Mouse (Mus musculus): Measurements from ENCODE around the gene Ess2.
"Not testable (repeated sequence)": the region's sequence is repeated elsewhere in the genome, so short reads cannot be mapped to it uniquely, and the experiment has no call there.

The Ess2 gene

DNA sequence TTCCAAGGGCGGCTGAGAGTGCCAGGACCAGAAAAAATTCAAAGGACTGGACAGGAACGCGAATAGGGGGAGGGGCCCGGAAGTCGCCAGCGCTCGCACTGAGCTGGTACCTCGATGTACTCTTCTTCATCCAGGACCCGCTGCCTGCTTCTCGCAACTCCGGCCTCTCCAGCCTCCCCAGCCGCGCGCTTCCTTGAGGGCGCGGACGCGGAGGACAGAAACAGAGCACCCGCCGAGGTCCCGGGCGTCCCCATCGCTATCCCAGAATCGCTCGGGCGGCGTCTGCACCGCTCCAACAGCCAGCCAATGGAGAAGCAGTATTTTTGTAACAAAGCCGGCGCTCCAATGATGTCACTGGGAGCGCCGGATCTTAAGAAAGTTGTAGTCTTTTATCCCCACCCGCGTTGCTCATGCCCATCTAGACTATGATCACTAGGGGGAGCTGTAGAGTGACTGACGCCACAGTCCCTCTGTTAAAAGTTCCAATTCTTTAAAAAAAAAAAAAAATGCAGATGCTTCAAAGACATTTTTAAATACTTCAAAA is at the start of gene Ess2:
Ess2 (minus strand) TSS at position 297 of the 544 bp plus-strand sequence.
- peak; percentile 88 for DNase-seq (ENCODE audit: extremely low spot score)

DNA sequence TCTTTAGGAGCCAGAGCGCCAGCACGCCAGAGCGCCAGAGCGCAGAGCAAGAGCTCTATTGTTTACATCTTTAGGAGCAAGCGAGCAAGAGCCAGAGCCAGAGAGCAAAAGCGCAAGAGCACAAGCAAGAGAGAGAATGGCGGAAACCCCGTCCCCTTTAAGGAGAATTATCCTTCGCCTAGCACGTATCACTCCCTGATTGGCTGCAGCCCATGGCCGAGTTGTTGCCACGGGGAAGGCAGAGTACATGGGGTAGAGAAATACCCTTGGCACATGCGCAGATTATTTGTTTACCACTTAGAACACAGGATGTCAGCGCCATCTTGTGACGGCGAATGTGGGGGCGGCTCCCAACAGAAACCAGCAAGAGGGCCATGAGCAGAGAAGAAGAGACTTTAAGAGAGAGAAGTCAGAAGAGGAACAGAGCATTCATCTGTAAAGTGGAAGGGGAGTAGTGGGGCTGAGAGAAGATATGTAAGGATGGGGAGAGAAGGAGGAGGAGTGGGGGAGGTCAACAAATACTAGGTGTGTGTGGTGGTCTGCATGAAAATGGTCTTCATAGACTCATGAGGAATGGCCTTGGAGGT is 45.0 kb upstream of the Ess2 start:
- DNase-seq (ENCODE audit: extremely low spot score): not testable (repeated sequence)

DNA sequence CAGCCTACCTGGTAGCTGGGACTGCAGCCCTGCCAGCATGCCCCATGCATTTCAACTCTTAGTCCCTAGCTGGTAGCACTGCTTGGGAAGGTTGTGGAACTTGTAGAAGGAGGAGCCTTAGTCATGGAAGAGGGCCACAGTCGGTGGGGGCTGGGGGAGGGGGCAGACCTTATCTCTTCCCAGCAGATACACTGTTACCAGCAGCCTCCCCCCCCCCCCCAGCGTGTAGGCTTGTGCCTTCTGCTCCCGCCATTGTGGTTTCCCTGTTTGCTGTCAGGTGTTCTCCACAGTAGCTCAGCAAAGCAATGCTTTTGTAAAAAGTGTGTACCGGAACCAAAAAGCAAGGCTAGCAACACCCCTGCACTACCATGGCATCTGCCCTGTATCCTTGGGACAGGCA is 40.5 kb upstream of the Ess2 start:
- no peak for DNase-seq (ENCODE audit: extremely low spot score)

DNA sequence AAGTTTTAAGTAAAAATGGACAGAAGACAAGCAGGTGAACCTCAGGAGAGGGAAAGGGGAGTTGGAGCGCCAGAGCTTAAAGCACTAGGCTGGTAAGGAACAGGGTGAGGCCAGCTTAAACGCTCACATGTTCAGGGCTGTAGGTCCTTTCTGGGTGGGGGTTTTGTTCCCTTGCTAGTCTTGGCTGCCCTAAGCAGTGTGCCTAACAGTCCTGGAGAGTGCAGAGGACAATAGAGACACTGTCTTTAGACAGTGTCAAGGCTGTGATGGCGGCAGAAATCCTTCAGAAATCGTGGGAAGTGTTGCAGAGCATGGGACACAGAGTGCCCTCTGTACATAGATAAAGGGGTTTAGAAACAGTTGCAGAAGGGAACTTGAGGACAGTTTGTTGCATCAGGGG is 38.9 kb upstream of the Ess2 start:
- no peak for DNase-seq (ENCODE audit: extremely low spot score)

DNA sequence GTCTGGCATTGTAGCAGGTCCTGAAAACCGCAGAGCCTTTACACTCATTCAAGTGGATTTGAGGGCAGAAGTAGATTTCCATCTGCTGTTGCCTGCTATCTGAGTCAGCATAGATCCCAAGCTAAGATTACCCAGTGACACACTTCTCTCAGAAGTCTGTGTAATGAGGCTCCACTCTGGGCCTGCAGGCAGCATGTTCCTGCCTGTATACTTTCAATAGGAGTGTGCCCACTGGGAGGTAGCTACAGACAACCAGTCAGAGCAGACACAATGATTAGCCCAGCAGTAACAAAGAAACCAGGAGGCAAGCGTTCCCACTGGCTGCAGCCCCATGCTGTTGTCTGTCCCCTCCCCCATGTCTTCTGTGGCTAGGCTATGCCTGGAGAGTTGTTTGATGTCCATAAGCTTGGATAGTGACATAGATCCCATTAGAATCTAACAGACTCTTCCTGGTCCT is 38.3 kb upstream of the Ess2 start:
- DNase-seq (ENCODE audit: extremely low spot score): peak; percentile 38

DNA sequence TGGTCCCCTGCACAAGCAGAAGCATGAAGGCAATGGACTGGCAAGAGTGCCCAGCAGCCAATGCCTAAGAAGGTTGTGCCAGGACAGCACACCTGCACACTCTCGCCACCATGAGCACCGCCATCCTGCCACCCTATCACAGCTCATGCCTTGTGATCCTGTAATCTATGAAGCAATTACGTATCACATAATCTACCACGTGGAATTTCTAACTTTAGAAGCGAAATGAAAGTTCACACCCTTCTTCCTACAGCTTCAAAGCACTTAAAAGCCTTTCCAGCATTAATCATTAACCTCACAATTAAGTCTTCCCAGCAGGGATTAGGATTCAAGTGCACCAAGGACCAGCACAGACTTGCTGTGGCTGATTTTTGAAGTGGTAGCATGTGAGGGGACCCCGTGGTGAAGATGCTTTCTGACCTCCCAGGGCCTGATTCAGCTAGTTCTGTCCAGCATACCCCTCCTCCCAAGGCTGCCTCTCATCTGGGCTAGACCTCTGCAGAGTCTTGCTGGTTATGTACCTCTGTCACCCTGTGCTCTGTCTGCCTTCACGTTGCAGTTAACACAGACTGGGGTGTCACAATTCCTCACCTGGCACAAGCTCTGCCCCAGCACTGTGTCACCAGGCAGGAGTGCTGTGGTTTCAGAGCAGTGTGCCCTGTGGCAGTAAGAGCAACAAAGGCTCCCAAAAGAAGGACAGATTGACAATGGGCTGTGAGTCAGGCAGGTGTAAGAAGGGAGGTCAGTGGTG is 34.1 kb upstream of the Ess2 start:
- no peak for DNase-seq (ENCODE audit: extremely low spot score)

DNA sequence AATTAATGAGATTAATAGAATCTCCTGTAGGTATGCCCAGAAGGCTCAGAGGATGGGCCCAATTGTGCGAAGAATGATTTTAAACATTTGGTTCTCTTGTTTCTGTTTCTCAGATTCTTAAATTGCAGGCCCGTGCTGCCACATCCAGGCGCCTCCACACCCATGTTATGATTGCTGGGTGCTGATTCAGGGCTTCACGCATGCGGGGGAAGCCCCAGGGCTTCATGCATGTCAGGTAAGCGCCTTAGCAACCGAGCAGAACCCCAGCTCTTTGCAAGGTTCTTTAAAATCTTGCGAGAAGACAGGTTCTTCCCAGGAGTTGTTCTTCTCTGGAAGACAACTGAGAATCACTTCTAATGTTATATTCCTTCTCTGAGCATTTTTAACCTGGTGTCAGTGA is 32.3 kb upstream of the Ess2 start:
- DNase-seq (ENCODE audit: extremely low spot score): no peak

DNA sequence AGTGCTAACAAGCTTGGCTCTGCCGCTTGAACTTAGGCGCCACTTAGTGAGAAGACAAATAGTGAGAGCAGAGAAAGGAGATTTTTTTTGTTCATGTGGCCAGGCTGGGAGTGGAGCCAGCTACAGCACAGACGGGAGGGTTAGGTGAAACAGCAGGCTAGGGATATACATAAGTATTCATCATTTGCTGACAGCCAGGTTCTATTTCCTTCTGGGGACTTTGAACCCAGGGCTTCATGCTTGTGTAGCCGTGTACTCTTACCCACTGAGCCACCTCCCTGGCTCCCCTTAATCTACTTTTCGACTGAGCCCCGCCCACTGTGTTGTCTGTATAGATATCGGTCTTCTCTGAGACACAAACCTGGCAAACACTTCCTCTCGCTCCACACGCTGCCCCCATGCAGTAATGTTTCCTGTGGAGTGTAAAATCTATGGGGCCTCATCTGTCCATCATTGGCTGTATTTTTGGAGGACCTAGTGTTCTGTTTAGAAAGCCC is 28.2 kb upstream of the Ess2 start:
- no peak for DNase-seq (ENCODE audit: extremely low spot score)

DNA sequence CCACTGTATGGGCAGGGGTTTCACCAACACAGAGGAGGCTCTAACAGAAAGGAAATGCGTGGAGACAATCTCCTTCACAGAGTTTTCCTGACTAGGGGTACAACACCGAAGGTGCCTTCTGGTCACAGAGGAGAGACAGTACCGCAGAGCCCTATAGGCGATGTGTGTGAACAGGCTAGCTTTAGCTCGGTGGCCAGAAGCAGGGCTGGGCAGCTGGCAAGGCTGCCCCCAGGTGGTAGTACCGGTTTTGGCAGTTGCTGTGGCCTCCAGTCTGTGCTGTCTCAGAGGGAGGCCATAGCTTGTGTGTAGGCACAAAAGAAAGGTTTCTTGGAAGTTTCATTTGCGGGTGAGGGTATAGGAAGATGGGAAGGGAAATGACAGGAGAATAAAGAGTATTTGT is 27.7 kb upstream of the Ess2 start:
- peak; percentile 61 for DNase-seq (ENCODE audit: extremely low spot score)

DNA sequence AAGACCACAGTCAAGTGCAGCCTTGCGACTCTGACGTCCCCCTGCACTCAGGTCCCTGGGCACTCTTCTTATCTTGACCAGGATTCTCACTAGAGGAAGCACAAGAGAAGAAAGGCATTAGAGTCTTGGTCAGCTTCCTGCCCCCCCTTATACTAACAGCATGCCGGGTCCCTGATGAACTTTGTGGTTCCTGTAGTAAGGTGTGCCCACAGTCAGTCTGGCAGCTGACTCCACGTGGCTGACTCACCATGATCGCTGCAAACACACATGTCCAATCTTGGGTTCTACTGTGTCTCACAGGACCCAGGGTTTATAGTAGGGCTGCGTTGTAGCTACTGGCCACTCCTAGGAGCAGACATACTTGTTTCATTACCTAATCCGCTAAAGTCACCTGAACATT is 27.0 kb upstream of the Ess2 start:
- DNase-seq (ENCODE audit: extremely low spot score): no peak

DNA sequence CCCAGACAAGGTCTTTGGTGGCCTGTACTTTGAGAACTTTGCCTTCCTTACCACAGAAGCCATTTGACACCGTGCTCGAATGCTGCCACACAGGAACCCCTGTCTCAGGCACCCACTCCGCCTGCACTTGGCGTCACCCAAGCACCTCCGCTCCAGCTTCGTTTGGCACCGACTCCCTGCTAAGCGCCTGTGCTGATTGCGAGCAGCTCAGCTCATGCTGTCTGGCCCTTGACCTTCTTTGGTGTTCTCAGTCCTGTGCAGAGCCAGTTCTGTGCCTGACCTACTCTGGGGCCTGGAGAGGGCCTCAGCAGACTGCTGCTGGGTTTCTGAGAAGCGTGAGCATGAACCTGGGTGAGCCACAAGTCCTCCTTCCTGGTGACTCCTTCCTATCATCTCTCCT is 25.6 kb upstream of the Ess2 start:
- DNase-seq (ENCODE audit: extremely low spot score): no peak

DNA sequence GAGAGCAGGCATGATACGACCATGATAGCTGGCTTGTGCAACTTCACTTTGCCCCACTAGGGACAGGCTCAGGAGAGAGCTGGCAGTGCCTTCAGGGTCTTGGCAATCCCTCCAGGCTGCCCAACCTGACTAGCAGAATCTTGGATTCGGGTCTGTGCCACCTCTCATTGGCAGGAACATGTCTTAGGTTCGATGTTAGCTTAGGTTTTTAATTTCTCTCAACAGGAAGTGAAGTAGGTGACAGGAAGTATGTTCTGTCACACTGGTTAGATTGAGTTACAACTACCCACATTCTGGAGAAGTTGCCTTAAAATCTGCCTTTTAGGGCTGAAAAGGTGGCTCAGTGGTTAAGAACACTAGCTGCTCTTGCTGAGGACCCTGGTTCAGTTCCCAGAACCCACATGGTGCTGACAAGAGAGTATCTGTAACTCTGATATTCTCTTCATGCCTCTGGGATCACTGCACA is 23.3 kb upstream of the Ess2 start:
- DNase-seq (ENCODE audit: extremely low spot score): no peak

DNA sequence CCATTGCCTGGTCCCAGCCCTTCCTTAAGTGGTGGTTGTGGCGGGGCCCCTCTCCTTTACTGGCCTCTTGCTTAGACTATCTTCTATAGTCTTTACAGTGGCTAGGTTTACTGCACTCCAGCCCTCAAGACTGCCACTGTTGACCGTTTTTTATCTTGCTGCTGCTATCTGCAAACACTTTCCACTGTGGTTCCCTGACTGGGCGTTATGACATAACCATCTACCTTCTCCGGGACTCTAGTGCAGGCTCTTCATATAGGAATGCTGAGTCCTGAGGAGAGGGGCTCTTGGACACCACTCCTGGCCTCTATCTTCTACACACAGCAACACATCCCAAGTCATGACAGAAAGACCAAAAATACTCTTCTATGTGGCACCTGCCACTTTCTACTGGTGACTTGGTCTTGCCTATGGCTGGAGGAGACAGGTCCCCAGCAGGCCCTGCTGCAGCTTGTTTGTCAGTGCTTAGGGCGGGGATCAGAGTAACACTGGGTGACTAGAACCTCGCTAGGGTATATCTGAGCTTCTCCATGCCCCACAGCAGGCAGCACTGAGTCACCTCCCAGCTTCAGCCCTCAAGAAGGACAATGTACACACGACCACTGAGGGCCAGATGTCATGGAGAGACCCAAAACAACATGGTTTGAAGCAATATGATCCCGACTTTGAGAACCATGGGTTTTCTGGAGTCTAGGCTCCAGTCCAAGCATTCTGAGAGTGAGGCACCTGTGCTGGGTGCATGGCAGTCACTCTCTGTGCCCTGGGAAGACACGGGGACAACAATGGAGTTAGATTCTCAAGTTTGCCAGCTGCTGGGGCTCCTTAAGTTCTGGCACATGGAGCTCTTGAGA is 22.7 kb upstream of the Ess2 start:
- no peak for DNase-seq (ENCODE audit: extremely low spot score)

DNA sequence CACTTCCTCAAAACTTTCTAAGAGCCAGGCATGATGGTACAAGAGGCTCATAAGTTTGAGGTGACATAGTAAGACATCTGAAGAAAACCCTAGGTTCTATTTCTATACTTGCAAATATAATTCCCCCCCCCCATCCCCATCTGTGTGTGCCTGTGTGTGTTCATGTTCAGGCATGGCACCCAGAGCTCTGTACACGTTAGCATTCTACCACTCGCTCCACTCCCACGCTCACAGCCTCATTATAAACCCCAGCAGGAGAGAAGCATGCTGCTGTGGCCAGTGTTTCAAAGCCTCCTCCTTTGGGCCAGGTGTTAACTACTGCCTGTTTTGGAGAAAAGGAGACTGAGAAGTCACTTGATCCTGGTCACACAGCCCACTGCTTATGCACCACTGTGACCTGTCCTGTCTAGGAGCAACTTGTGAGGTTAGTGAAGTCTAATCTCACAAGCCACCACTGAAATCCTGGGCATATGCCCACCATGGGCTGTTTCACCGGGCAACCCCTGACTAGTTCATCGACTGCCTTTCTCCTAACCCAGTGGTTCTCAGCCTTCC is 20.8 kb upstream of the Ess2 start:
- DNase-seq (ENCODE audit: extremely low spot score): no peak

DNA sequence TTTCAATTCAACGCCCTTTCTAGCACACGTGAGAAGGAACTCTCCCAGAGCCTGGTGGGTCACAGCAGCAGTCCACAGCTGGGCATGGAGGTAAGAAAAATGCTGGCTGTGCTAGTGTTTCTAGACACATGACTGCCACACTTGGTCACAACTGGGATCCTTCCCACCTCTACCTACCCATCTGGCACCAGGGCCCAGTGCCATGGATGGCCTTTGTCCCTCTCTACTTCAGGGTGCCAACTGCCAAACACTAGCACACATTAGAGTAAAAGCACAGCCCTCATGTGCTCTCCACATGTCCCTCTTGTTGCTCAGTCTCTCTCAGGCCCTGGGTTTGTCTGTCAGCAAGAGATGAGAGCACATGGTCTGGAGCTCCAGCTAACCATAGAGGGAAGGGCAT is 18.5 kb upstream of the Ess2 start:
- no peak for DNase-seq (ENCODE audit: extremely low spot score)

DNA sequence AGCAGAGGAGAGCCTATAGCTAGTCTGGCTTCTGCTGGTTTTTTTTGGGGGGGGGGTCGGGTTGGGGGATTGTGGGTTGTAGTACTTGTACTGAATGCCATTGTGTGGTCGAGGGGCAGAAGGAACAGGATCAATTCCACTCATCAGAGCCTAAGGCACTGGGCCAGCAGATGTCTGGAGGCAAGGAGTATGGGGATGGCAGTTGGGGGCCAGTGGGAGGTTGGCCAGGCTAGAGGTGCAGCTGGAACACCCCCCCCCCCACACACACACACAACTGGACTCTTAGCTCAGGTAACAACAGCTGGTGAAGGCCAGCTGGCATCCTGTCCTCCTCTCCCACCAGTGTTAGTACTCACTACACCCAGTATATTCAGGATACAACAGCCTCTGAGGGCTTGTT is 18.1 kb upstream of the Ess2 start:
- no peak for DNase-seq (ENCODE audit: extremely low spot score)

DNA sequence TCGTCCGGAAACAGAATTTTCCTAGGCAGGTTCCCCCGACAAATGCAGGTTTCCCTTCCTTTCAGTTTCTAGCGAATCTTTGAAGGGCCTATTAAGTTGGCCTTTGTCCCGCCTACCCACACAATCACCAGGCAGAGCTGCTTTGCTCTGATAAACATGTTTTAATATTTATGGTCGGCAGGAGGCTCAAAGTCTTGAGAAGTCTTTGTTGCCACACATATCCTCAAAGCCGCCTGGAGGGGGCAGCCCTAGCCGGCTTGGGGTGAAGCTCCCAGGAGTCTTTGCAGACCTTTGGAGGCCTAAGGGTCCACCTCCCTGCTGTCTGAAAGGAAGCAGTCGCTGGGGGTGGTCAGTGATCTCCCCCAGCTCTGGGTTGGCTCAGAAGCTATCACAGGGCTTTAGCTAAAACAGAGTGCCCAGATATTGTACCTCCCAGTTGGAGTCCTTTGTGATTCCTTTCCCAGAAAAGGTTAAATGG is 17.5 kb upstream of the Ess2 start:
- DNase-seq (ENCODE audit: extremely low spot score): peak; percentile 85

DNA sequence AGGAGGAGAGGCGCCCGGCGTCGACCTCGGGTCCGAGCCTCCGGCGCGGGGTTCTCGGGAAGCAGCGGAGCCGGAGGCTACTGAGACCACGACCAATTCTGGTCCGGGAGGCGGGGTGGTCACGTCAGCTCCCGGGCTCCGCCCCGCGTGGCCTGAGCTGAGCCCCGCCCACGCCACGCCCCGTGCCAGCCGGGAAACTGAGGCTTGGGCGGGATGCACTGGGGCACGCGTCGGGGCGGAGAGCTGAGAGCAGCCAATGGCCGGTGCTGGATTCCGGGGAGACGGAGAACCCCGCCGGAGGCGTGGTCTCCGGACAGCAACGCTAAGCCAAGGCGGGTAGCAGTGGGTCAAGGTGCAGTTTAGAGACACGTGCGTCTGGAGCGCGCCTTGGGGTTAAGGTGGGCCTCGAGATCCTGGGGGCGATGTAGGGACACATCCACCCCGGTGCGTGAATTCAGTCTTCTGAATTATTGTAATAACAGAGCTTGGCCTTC is 17.0 kb upstream of the Ess2 start, which contains the start of gene Slc25a1:
Slc25a1 (minus strand) TSS at position 133 of the 494 bp plus-strand sequence.
- DNase-seq (ENCODE audit: extremely low spot score): peak; percentile 90

DNA sequence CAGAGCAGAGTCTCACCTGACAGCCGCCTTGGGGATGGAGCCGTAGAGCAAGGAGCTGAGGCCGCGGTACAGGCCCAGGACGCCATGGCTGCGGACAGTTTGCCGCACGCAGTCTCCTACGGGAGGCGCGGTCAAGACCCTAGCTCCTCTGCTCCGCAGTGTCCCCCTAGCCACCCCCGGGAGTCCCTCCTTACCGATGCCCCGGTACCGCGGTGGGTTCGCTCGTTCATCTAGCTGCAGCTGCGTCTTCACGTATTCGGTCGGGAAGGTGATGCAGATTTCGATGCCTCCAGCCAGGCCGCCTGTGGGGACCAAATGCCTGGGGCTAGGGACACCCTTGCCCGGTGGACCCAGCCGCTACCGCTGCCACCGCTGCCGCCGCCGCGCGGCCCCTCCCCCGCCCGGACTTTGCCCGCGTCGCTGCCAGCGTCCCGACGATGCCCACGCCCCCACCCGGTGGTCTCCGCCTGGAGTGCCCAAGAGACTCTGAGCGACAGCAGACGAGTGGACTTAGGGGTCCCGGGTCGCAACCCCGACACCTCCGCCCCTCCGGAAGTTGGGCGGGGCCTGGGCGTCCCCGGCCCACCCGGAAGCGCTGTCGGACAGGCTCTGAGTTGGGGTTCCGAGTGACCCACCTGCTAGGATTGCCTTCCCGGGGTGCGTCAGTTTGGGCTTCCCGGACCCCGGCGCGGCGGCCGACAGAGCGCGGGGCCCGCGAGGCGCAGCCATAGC is 16.4 kb upstream of the Ess2 start:
- peak; percentile 80 for DNase-seq (ENCODE audit: extremely low spot score)

DNA sequence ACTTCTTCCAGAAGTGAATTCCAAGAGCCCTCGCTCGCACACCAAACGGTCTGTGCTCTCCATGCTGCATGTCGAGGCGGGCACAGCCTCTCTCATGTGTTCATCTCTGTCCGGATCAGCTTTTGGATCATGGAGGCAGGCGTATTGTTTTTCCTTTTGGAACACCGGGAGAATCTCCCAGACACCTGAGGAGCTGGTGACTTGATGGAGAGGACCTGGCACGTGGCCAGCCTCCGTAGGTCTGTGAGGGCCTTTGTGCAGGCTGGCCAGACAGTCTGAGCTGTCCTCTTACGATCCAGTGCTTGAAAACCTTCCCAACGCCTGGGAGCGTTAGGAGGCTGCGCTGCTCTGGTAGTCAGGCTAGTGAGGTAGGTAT is 11.0 kb upstream of the Ess2 start:
- DNase-seq (ENCODE audit: extremely low spot score): no peak
